Mouse (Mus musculus): ENCODE measurements around the gene Clint1. TPM values are rescaled to one million over a fixed set of nuclear protein-coding genes. Genes with fewer than 3 reads are reported as not detected.

Gene Clint1
- polyA plus RNA-seq, 1 experiment from 2014 or later, result 102 TPM

DNA sequence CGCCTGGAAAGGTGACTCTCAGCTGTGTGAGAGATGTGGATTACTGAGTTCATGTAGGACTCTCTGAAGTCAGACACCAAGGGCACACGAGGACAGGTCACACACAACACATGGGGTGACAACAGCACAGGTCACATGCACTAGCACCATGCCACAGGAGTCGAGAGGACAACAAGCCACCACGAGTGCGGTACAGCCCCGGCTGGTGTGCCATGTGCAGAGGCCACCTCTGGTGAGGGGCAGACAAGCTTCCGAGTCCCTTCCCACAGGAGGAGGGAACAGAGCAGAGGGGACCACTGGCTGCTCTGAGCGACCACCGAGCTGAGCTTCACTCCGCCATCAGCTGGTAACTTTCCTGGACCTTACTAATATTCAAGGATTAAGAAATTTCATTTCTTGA is 80.9 kb downstream of the Clint1 start:
- peaks cover 3% of the 10 kb centered on the region; the same call in 1 of the 2 replicates for H3K36me3 ChIP-seq (ENCODE audit: control insufficient read depth, insufficient read depth, low read length)

GRCm38 (mm10) chr11:45937478-45937877 is 85.6 kb downstream of the Clint1 start:
- no peak overlapping the region for H3K9ac ChIP-seq (ENCODE audit: low read depth, low read length)
- no peaks in the 10 kb centered on the region for H3K27me3 ChIP-seq (replicated peaks; ENCODE audit: control insufficient read depth, insufficient read depth, low read length)
- no peak overlapping the region for H3K4me3 ChIP-seq (ENCODE audit: low read depth, low read length)
- no peaks in the 10 kb centered on the region for H3K4me1 ChIP-seq (replicated peaks; ENCODE audit: control insufficient read depth, insufficient read depth, low read length)
- no peaks in the 10 kb centered on the region for H3K9me3 ChIP-seq (ENCODE audit: control insufficient read depth, low read length)
- no peak overlapping the region for H3K4me2 ChIP-seq
- DNase-seq (ENCODE audit: low spot score), result no peak
- WGBS, result 93% methylated on average over 8 of the region's 8 CpGs
- ATAC-seq (replicated peaks; ENCODE audit: low FRiP score), result no peak
- H3K36me3 ChIP-seq (ENCODE audit: control insufficient read depth, insufficient read depth, low read length), result peaks cover 3% of the 10 kb centered on the region; the same call in 1 of the 2 replicates
- H3K27ac ChIP-seq (ENCODE audit: low read depth, low read length), result no peak overlapping the region

More for the DNA sequence above, 80.9 kb downstream of the Clint1 start:
- Histone ChIP-seq H3K27me3 (replicated peaks; ENCODE audit: control insufficient read depth, insufficient read depth, low read length) (no peaks in the 10 kb centered on the region), H3K4me2 (no peak overlapping the region), H3K9ac (ENCODE audit: low read depth, low read length) (no peak overlapping the region), H3K27ac (ENCODE audit: low read depth, low read length) (no peak overlapping the region), H3K4me1 (replicated peaks; ENCODE audit: control insufficient read depth, insufficient read depth, low read length) (no peaks in the 10 kb centered on the region), H3K9me3 (ENCODE audit: control insufficient read depth, low read length) (no peaks in the 10 kb centered on the region), H3K4me3 (ENCODE audit: low read depth, low read length) (no peak overlapping the region)
- DNase-seq (ENCODE audit: low spot score), result no peak
- 91% methylated on average over 10 of the region's 10 CpGs for WGBS
- no peak for ATAC-seq (replicated peaks; ENCODE audit: low FRiP score)

DNA sequence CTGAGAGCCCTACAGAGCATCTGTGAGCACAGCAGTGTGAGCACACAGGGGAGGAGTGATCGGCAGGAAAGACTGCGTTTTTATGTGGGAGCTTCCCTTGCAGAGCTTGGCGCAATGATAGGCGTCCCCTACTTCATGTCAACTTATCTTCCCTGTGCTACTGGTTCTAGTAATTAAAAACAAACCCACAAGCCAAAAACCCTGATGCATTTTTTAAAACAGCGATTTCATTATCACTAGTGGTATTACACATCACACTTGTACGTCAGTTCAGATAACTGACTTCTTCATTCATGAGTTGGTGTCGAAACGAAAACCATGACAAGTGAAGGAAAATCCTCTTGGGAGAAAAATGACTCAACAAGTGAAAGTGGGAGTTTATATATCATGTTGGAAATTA is 87.1 kb downstream of the Clint1 start:
- DNase-seq (ENCODE audit: low spot score), result no peak
- ATAC-seq (replicated peaks; ENCODE audit: low FRiP score), result no peak
- Histone ChIP-seq H3K4me2 (no peak overlapping the region), H3K9ac (ENCODE audit: low read depth, low read length) (no peak overlapping the region), H3K36me3 (ENCODE audit: control insufficient read depth, insufficient read depth, low read length) (no peaks in the 10 kb centered on the region), H3K4me3 (ENCODE audit: low read depth, low read length) (no peak overlapping the region), H3K9me3 (ENCODE audit: control insufficient read depth, low read length) (no peaks in the 10 kb centered on the region), H3K27me3 (replicated peaks; ENCODE audit: control insufficient read depth, insufficient read depth, low read length) (no peaks in the 10 kb centered on the region), H3K4me1 (replicated peaks; ENCODE audit: control insufficient read depth, insufficient read depth, low read length) (peaks cover 8% of the 10 kb centered on the region), H3K27ac (ENCODE audit: low read depth, low read length) (no peak overlapping the region)
- WGBS, result 76% methylated on average over 8 of the region's 8 CpGs

GRCm38 (mm10) chr11:45942281-45942680 is 90.4 kb downstream of the Clint1 start:
- WGBS, result 92% methylated on average over 7 of the region's 7 CpGs
- no peak overlapping the region for H3K4me3 ChIP-seq (ENCODE audit: low read depth, low read length)

GRCm38 (mm10) chr11:45943108-45943705 is 91.4 kb downstream of the Clint1 start:
- no peak overlapping the region for H3K27ac ChIP-seq (ENCODE audit: low read depth, low read length)
- 78% methylated on average over 7 of the region's 7 CpGs for WGBS
- ATAC-seq (replicated peaks; ENCODE audit: low FRiP score), result no peak

More at GRCm38 (mm10) chr11:45942281-45942680, 90.4 kb downstream of the Clint1 start:
- no peaks in the 10 kb centered on the region for H3K9me3 ChIP-seq (ENCODE audit: control insufficient read depth, low read length)
- no peaks in the 10 kb centered on the region for H3K27me3 ChIP-seq (replicated peaks; ENCODE audit: control insufficient read depth, insufficient read depth, low read length)
- peaks cover 2% of the 10 kb centered on the region; the same call in 1 of the 2 replicates for H3K36me3 ChIP-seq (ENCODE audit: control insufficient read depth, insufficient read depth, low read length)
- no peak overlapping the region for H3K9ac ChIP-seq (ENCODE audit: low read depth, low read length)
- ATAC-seq (replicated peaks; ENCODE audit: low FRiP score) (no peak), DNase-seq (ENCODE audit: low spot score) (no peak)
- no peak overlapping the region for H3K27ac ChIP-seq (ENCODE audit: low read depth, low read length)
- H3K4me1 ChIP-seq (replicated peaks; ENCODE audit: control insufficient read depth, insufficient read depth, low read length), result peaks cover 8% of the 10 kb centered on the region
- H3K4me2 ChIP-seq, result no peak overlapping the region

GRCm38 (mm10) chr11:45943891-45944642 is 92.2 kb downstream of the Clint1 start:
- ATAC-seq (replicated peaks; ENCODE audit: low FRiP score) (peak; percentile 48), DNase-seq (ENCODE audit: low spot score) (peak; percentile 55)
- Histone ChIP-seq H3K9ac (ENCODE audit: low read depth, low read length) (peak overlapping the region; percentile 92), H3K4me2 (peak overlapping the region; percentile 95), H3K27ac (ENCODE audit: low read depth, low read length) (peak overlapping the region; percentile 41), H3K4me1 (replicated peaks; ENCODE audit: control insufficient read depth, insufficient read depth, low read length) (peaks cover 8% of the 10 kb centered on the region), H3K36me3 (ENCODE audit: control insufficient read depth, insufficient read depth, low read length) (peaks cover 4% of the 10 kb centered on the region), H3K4me3 (ENCODE audit: low read depth, low read length) (peak overlapping the region; percentile 92), H3K9me3 (ENCODE audit: control insufficient read depth, low read length) (no peaks in the 10 kb centered on the region), H3K27me3 (replicated peaks; ENCODE audit: control insufficient read depth, insufficient read depth, low read length) (no peaks in the 10 kb centered on the region)
- WGBS, result under 1% methylated on average over 49 of the region's 49 CpGs

More at GRCm38 (mm10) chr11:45943108-45943705, 91.4 kb downstream of the Clint1 start:
- no peaks in the 10 kb centered on the region for H3K27me3 ChIP-seq (replicated peaks; ENCODE audit: control insufficient read depth, insufficient read depth, low read length)
- H3K4me2 ChIP-seq, result peak overlapping the region; percentile 95
- no peaks in the 10 kb centered on the region for H3K9me3 ChIP-seq (ENCODE audit: control insufficient read depth, low read length)
- H3K9ac ChIP-seq (ENCODE audit: low read depth, low read length), result peak overlapping the region; percentile 92
- peaks cover 4% of the 10 kb centered on the region for H3K36me3 ChIP-seq (ENCODE audit: control insufficient read depth, insufficient read depth, low read length)
- DNase-seq (ENCODE audit: low spot score), result no peak
- H3K4me3 ChIP-seq (ENCODE audit: low read depth, low read length), result peak overlapping the region; percentile 92
- H3K4me1 ChIP-seq (replicated peaks; ENCODE audit: control insufficient read depth, insufficient read depth, low read length), result peaks cover 8% of the 10 kb centered on the region

DNA sequence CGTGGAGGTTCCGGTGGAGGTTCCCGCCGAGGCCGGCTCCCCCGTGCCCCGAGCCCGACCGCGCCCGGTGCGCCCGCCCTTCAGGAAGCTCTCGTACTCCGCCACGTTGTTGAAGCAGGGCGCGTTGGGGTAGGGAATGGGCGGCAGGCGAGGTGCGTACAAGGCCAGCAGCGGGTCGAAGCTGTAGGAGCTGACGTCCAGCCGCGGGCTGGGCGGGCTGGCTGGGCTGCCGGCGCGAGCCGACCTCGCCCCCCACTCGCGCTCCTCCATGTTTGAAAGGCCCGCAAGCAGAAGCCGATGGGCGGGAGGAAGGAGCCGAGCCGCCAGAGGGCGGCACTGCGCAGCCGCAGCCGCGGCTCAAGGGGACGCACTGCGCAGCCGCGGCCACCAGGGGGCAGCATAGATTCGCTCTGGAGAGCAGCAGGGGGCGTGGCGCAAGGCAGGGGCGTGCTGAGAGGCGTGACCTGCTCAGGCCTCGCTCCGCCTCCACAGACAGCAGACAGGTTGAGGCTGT is 92.8 kb downstream of the Clint1 start, which contains the start of gene Lsm11:
Gene Lsm11, minus strand, starts transcription at position 293 of the 514 bp plus-strand sequence.
- peak within 1 kb of the TSS; percentile 92 for H3K4me3 ChIP-seq (ENCODE audit: low read depth, low read length)
- H3K9me3 ChIP-seq (ENCODE audit: control insufficient read depth, low read length), result no peaks in the 10 kb centered on the region
- H3K9ac ChIP-seq (ENCODE audit: low read depth, low read length), result peak within 1 kb of the TSS; percentile 92
- DNase-seq (ENCODE audit: low spot score), result peak; percentile 98
- WGBS, result 1% methylated on average over 55 of the region's 55 CpGs
- no peaks in the 10 kb centered on the region for H3K27me3 ChIP-seq (replicated peaks; ENCODE audit: control insufficient read depth, insufficient read depth, low read length)
- peak within 1 kb of the TSS; percentile 95 for H3K4me2 ChIP-seq
- peaks cover 8% of the 10 kb centered on the region for H3K4me1 ChIP-seq (replicated peaks; ENCODE audit: control insufficient read depth, insufficient read depth, low read length)
- ATAC-seq (replicated peaks; ENCODE audit: low FRiP score), result peak; percentile 91
- peaks cover 9% of the 10 kb centered on the region for H3K36me3 ChIP-seq (ENCODE audit: control insufficient read depth, insufficient read depth, low read length)
- H3K27ac ChIP-seq (ENCODE audit: low read depth, low read length), result peak within 1 kb of the TSS; percentile 41

DNA sequence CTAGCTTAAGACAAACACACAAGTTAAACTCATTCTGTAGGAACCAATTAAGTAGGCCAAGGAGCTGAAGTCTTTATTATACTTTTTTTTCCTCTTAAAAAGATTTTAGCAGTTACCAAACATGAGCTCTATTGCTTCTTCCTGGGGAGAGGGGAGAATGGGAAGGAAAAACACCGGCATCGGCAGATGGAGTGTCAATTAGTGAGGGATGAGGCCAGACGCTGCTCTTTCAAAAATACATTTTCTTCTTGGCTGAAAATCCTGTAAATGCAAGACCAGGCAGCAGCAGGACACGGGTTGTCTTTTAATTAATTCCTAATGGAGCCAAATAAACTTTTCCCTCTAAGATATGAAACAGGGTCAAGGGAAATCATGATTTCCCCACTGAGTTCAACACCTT is 94.9 kb downstream of the Clint1 start:
- Histone ChIP-seq H3K9ac (ENCODE audit: low read depth, low read length) (no peak overlapping the region), H3K27me3 (replicated peaks; ENCODE audit: control insufficient read depth, insufficient read depth, low read length) (no peaks in the 10 kb centered on the region), H3K4me1 (replicated peaks; ENCODE audit: control insufficient read depth, insufficient read depth, low read length) (peaks cover 8% of the 10 kb centered on the region), H3K4me3 (ENCODE audit: low read depth, low read length) (no peak overlapping the region), H3K36me3 (ENCODE audit: control insufficient read depth, insufficient read depth, low read length) (peaks cover 13% of the 10 kb centered on the region), H3K4me2 (no peak overlapping the region), H3K9me3 (ENCODE audit: control insufficient read depth, low read length) (no peaks in the 10 kb centered on the region), H3K27ac (ENCODE audit: low read depth, low read length) (no peak overlapping the region)
- WGBS, result 82% methylated on average over 4 of the region's 4 CpGs
- ATAC-seq (replicated peaks; ENCODE audit: low FRiP score) (no peak), DNase-seq (ENCODE audit: low spot score) (no peak)

Data from liver, embryonic 11.5 days (tissue).